24 mouse cellular contexts compared by ENCODE assay signal in the genomic region with DNA sequence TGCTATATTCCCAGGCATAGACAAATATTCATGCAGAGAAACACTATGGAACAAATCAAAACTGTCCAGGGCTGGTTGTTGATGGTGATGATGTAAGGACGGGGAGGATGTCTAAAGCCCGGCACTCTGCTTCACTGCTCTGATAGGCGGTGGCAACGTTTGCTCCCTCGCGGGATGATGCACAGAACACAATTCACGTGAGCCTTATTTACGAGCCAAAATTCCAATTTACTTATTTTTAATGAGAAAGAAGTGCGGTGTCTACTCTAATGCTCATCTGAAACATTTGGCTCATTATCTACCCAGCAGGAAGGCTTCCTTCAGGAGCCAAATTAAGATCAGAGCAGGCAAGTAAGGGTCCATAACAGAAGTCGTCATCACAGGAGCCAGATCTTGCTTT. TPM values are rescaled to one million over a fixed set of nuclear protein-coding genes. Genes with fewer than 3 reads are reported as not detected.
A peak's percentile ranks its signal among the peaks of the same experiment; 100 is the strongest.
DNase-seq lines count a peak whose midpoint lies in the region; ATAC-seq and TF ChIP-seq lines count a peak whose summit lies in the region.
"Had no signal": no experiment of that assay in that cellular context is flagged by ENCODE, and none has a peak within 500 bp of the region (broad histone marks: within the 10 kb centered on the region; RNA-seq: fewer than 3 reads in every experiment).

No protein-coding gene starts in this region.

- TF ChIP-seq CTCF in hindbrain, postnatal 0 days (IDR thresholded peaks at IDR 0.05; ENCODE audit: low read depth) = no peak
- no peak for TF ChIP-seq CTCF in midbrain, postnatal 0 days (IDR thresholded peaks at IDR 0.05)
- TF ChIP-seq CTCF in liver, postnatal 0 days (IDR thresholded peaks at IDR 0.05; ENCODE audit: low read depth) = no peak

- no peaks in the 10 kb centered on the region for H3K9me3 ChIP-seq in hindbrain, postnatal 0 days (ENCODE audit: low read length)
- H3K9me3 ChIP-seq in hindbrain, embryonic 13.5 days = no peaks in the 10 kb centered on the region
- H3K9me3 ChIP-seq in midbrain, postnatal 0 days (ENCODE audit: low read length) = no peaks in the 10 kb centered on the region
- H3K9me3 ChIP-seq in midbrain, embryonic 14.5 days (ENCODE audit: control insufficient read depth, low read length) = no peaks in the 10 kb centered on the region
- no peaks in the 10 kb centered on the region for H3K9me3 ChIP-seq in liver, postnatal 0 days (ENCODE audit: low read length)
- H3K9me3 ChIP-seq: embryonic facial prominence, embryonic 10.5 days; forebrain, embryonic 13.5 days; forebrain, embryonic 15.5 days had no signal

- peak; percentile 62; the same call in 1 of the 2 replicates for ATAC-seq in hindbrain, postnatal 0 days
- ATAC-seq in hindbrain, embryonic 13.5 days (ENCODE audit: low FRiP score) = no peak
- no peak for ATAC-seq in midbrain, postnatal 0 days (ENCODE audit: low FRiP score)
- ATAC-seq in midbrain, embryonic 14.5 days (ENCODE audit: low FRiP score, low TSS enrichment) = no peak
- no peak for ATAC-seq in liver, postnatal 0 days
- ATAC-seq: CD4-positive, CD25-positive, alpha-beta regulatory T cell, adult 4 months; forebrain, embryonic 13.5 days; forebrain, embryonic 15.5 days; forebrain, postnatal 0 days had no signal

- H3K4me3 ChIP-seq in hindbrain, postnatal 0 days (ENCODE audit: low read length) = no peak overlapping the region
- no peak overlapping the region for H3K4me3 ChIP-seq in hindbrain, embryonic 13.5 days
- no peak overlapping the region for H3K4me3 ChIP-seq in midbrain, postnatal 0 days (ENCODE audit: low read depth, low read length)
- no peak overlapping the region for H3K4me3 ChIP-seq in midbrain, embryonic 14.5 days (replicated peaks; ENCODE audit: low read depth, low read length)
- H3K4me3 ChIP-seq in liver, postnatal 0 days (ENCODE audit: low read depth, low read length) = no peak overlapping the region
- H3K4me3 ChIP-seq: embryonic facial prominence, embryonic 10.5 days; embryonic facial prominence, embryonic 12.5 days; forebrain, embryonic 13.5 days; forebrain, embryonic 15.5 days had no signal

- TF ChIP-seq EP300 in liver, postnatal 0 days (IDR thresholded peaks at IDR 0.05; ENCODE audit: low read depth) = no peak

- no peak overlapping the region for H3K9ac ChIP-seq in hindbrain, postnatal 0 days (replicated peaks; ENCODE audit: low read length)
- no peak overlapping the region for H3K9ac ChIP-seq in hindbrain, embryonic 13.5 days
- no peak overlapping the region for H3K9ac ChIP-seq in midbrain, postnatal 0 days (replicated peaks; ENCODE audit: low read length, poor library complexity, severe bottlenecking)
- H3K9ac ChIP-seq in midbrain, embryonic 14.5 days (replicated peaks; ENCODE audit: low read length) = no peak overlapping the region
- no peak overlapping the region for H3K9ac ChIP-seq in liver, postnatal 0 days (replicated peaks)
- H3K9ac ChIP-seq: embryonic facial prominence, embryonic 12.5 days; forebrain, embryonic 13.5 days; forebrain, embryonic 15.5 days; forebrain, postnatal 0 days had no signal

- H3K27me3 ChIP-seq in hindbrain, postnatal 0 days (ENCODE audit: insufficient read depth, low read length) = no peaks in the 10 kb centered on the region
- H3K27me3 ChIP-seq in hindbrain, embryonic 13.5 days = no peaks in the 10 kb centered on the region
- H3K27me3 ChIP-seq in midbrain, postnatal 0 days (ENCODE audit: insufficient read depth, low read length) = no peaks in the 10 kb centered on the region
- no peaks in the 10 kb centered on the region for H3K27me3 ChIP-seq in midbrain, embryonic 14.5 days (ENCODE audit: control insufficient read depth, insufficient read depth, low read length)
- no peaks in the 10 kb centered on the region for H3K27me3 ChIP-seq in liver, postnatal 0 days (ENCODE audit: insufficient read depth, low read length)
- H3K27me3 ChIP-seq: CH12.LX; embryonic facial prominence, embryonic 12.5 days; forebrain, embryonic 13.5 days; forebrain, embryonic 15.5 days had no signal

- 47% methylated on average over 10 of the region's 10 CpGs for WGBS in hindbrain, postnatal 0 days
- WGBS in hindbrain, embryonic 13.5 days = 79% methylated on average over 10 of the region's 10 CpGs
- 85% methylated on average over 10 of the region's 10 CpGs for WGBS in midbrain, postnatal 0 days
- 87% methylated on average over 10 of the region's 10 CpGs for WGBS in midbrain, embryonic 14.5 days
- 84% methylated on average over 10 of the region's 10 CpGs for WGBS in liver, postnatal 0 days (ENCODE audit: insufficient replicate concordance)

- H3K27ac ChIP-seq in hindbrain, postnatal 0 days = no peak overlapping the region
- H3K27ac ChIP-seq in hindbrain, embryonic 13.5 days = no peak overlapping the region
- H3K27ac ChIP-seq in midbrain, postnatal 0 days (ENCODE audit: low read depth, low read length) = no peak overlapping the region
- H3K27ac ChIP-seq in midbrain, embryonic 14.5 days (replicated peaks; ENCODE audit: low read depth, low read length) = no peak overlapping the region
- H3K27ac ChIP-seq in liver, postnatal 0 days (ENCODE audit: low read depth) = no peak overlapping the region
- H3K27ac ChIP-seq: embryonic facial prominence, embryonic 10.5 days; embryonic facial prominence, embryonic 12.5 days; forebrain, embryonic 13.5 days; forebrain, embryonic 15.5 days had no signal

- no peaks in the 10 kb centered on the region for H3K36me3 ChIP-seq in hindbrain, postnatal 0 days (ENCODE audit: insufficient read depth, low read length)
- H3K36me3 ChIP-seq in hindbrain, embryonic 13.5 days = no peaks in the 10 kb centered on the region
- H3K36me3 ChIP-seq in midbrain, postnatal 0 days (ENCODE audit: insufficient read depth, low read length) = no peaks in the 10 kb centered on the region
- no peaks in the 10 kb centered on the region for H3K36me3 ChIP-seq in midbrain, embryonic 14.5 days (ENCODE audit: control insufficient read depth, insufficient read depth, low read length)
- H3K36me3 ChIP-seq in liver, postnatal 0 days (replicated peaks; ENCODE audit: insufficient read depth, low read length) = no peaks in the 10 kb centered on the region
- H3K36me3 ChIP-seq: embryonic facial prominence, embryonic 10.5 days; embryonic facial prominence, embryonic 12.5 days; forebrain, embryonic 15.5 days; G1E had no signal

- H3K4me1 ChIP-seq in hindbrain, postnatal 0 days (ENCODE audit: insufficient read depth, low read length) = peaks cover 7% of the 10 kb centered on the region; the same call in 1 of the 2 replicates
- peaks cover 3% of the 10 kb centered on the region; the same call in 1 of the 2 replicates for H3K4me1 ChIP-seq in hindbrain, embryonic 13.5 days (replicated peaks)
- no peaks in the 10 kb centered on the region for H3K4me1 ChIP-seq in midbrain, postnatal 0 days (ENCODE audit: insufficient read depth, low read length)
- H3K4me1 ChIP-seq in midbrain, embryonic 14.5 days (ENCODE audit: control insufficient read depth, insufficient read depth, low read length) = no peaks in the 10 kb centered on the region
- no peaks in the 10 kb centered on the region for H3K4me1 ChIP-seq in liver, postnatal 0 days (ENCODE audit: insufficient read depth)
- H3K4me1 ChIP-seq: embryonic facial prominence, embryonic 10.5 days; embryonic facial prominence, embryonic 12.5 days had no signal

- no peak overlapping the region for H3K4me2 ChIP-seq in hindbrain, postnatal 0 days (ENCODE audit: low read depth, low read length)
- no peak overlapping the region for H3K4me2 ChIP-seq in hindbrain, embryonic 13.5 days
- H3K4me2 ChIP-seq in midbrain, postnatal 0 days (ENCODE audit: low read depth, low read length, poor library complexity, severe bottlenecking) = no peak overlapping the region
- H3K4me2 ChIP-seq in midbrain, embryonic 14.5 days (ENCODE audit: low read length) = no peak overlapping the region
- H3K4me2 ChIP-seq in liver, postnatal 0 days (ENCODE audit: low read depth, low read length) = no peak overlapping the region
- H3K4me2 ChIP-seq: embryonic facial prominence, embryonic 12.5 days; forebrain, embryonic 13.5 days; forebrain, embryonic 15.5 days had no signal

- DNase-seq in cerebellum, postnatal 10 days = peak; percentile 23 to 53
- no peak for DNase-seq in cerebellum, adult 11 months
- peak; percentile 73 for DNase-seq in hindbrain, postnatal 0 days (ENCODE audit: low spot score)
- peak; percentile 77 for DNase-seq in midbrain, postnatal 0 days (ENCODE audit: low spot score)
- DNase-seq in midbrain, embryonic 14.5 days = no peak
- peak; percentile 55 for DNase-seq in Muller cell, postnatal 12 days (ENCODE audit: inconsistent ontology term)
- DNase-seq in liver, postnatal 0 days = no peak
- DNase-seq: adrenal gland, adult 2 months; adrenal gland, postnatal 10 days; adrenal gland, postnatal 25 days; B cell, adult 2 months; cerebellum, adult 18-20 months; cerebellum, adult 8-10 months; cerebellum, adult 9-11 months; cerebellum, postnatal 25 days; forebrain, postnatal 0 days had no signal

RNA-seq across cellular contexts. Expression of gene Adam12, which starts 45.4 kb away (rescaled TPM):
- total RNA-seq in hindbrain, postnatal 0 days (2014; rRNA removed) = 12.3 and 24.1 TPM in 2 replicates
- 3.5 and 4.0 TPM in 2 replicates for polyA plus RNA-seq in hindbrain, postnatal 0 days (2015; fragmentation: Nextera tagmentation; extraction: Ambion mirVana)
- 2.6 and 3.1 TPM in 2 replicates for polyA plus RNA-seq in hindbrain, embryonic 13.5 days (2015; fragmentation: Nextera tagmentation; extraction: Ambion mirVana)
- total RNA-seq in midbrain, postnatal 0 days (2014; rRNA removed) = 12.8 and 18.5 TPM in 2 replicates
- polyA plus RNA-seq in midbrain, postnatal 0 days (2015; fragmentation: Nextera tagmentation; extraction: Ambion mirVana) = 2.0 and 3.5 TPM in 2 replicates
- 0.76 and 3.4 TPM in 2 replicates for polyA plus RNA-seq in midbrain, embryonic 14.5 days (2014; fragmentation: Nextera tagmentation; extraction: Ambion mirVana)
- 0.93 and 1.1 TPM in 2 replicates for polyA plus RNA-seq in liver, postnatal 0 days (2015; fragmentation: Nextera tagmentation; extraction: Ambion mirVana)
- total RNA-seq: CH12.LX had no signal
- polyA plus RNA-seq: G1E had no signal

Comparison
In these comparisons a context has a peak if more than half of its experiments do, and no peak if none do; other contexts are left out.
1. DNase-seq: peak in cerebellum, postnatal 10 days (2 of 2), hindbrain, postnatal 0 days (single experiment), midbrain, postnatal 0 days (single experiment) and Muller cell, postnatal 12 days (single experiment); none in cerebellum, adult 11 months (single experiment), midbrain, embryonic 14.5 days (single experiment) and liver, postnatal 0 days (single experiment).